Mouse (Mus musculus): ENCODE measurements around the gene Tfb1m.

The Tfb1m gene

GRCm38 (mm10) chr17:3557331-3558311 lies at the start of gene Tfb1m:
Gene Tfb1m (minus strand): TSS chr17:3557781.
- peak; percentile 99 for DNase-seq (ENCODE audit: low spot score in 2 of 2)

DNA sequence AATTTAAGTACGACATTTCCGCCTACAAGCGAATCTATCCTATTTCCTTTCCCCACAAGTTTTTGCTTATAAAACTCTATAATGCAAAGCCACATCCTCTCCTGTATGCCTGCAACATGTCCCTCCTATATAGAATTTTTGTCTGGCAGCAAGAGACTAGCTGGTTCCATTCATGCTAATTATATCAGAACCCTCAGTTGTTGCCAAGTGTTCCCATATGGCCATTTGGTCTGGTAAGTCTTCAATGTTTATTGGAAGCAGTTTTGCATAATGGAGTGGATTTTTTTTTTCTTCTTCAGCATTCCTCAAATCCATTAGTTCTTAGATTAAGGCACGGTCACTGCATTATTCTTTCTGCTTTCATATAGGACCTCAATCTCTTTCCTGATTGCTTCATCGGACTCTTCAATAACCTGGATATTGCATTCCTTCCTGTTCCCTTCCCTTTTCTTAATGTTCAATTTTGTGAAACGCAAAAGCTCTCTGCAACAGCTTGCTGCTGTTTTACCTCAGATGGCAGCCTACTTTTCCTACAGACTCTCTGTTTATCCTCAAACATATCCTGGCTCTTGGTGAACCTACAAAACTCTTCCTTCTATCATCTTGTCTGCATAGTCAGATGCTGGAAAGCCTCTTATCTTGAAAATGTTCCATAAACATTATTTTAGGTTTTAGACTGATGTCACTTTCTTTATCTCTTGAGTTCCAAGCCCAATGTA lies 45.5 kb upstream of the Tfb1m start:
- DNase-seq (ENCODE audit: low spot score in 2 of 2): peak in 1 of 2 experiments; percentile 50

DNA sequence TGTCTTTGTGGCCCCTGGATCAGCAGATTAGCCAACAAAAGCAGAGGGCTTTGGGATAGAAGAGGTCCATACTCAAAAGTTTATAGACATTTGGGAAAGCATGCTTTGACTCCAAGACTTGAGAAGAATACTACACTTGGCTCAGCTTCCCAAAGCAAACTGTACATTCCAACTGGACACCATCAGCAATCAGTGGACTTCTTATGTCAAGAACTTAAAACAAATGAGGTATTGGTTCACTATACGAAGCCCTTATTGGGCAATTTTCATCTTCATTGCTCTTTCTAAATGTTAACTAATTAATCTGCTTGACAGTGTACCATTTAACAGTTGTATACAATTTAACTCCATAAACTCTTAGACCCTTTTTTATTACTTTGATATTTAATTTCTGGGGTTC lies 40.8 kb upstream of the Tfb1m start:
- no peak for DNase-seq (ENCODE audit: low spot score in 2 of 2)

GRCm38 (mm10) chr17:3597866-3598265 lies 40.3 kb upstream of the Tfb1m start:
- no peak for DNase-seq (ENCODE audit: low spot score in 2 of 2)

DNA sequence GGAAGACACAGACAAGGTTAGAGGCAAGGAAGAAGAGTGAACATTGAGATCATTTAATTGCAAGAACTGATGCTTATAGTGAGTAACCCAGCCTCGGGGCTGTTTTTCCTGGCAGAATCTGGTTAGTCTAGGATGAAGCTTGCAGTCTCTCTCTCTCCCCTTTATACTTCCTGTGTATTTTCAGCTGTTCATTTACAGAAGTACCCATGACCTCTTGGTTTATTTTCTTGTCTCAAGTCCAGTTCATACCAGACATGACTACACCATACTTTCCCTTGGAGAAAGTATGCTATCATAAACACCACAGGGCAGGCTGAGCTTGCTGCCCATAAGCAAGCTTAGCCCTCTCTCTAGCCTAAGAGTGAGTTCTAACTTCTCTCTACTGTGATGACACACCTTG lies 39.5 kb upstream of the Tfb1m start:
- peak in 1 of 2 experiments; percentile 27 for DNase-seq (ENCODE audit: low spot score in 2 of 2)

GRCm38 (mm10) chr17:3570876-3571275 lies 13.3 kb upstream of the Tfb1m start:
- DNase-seq (ENCODE audit: low spot score in 2 of 2): peak; percentile 79 to 91

DNA sequence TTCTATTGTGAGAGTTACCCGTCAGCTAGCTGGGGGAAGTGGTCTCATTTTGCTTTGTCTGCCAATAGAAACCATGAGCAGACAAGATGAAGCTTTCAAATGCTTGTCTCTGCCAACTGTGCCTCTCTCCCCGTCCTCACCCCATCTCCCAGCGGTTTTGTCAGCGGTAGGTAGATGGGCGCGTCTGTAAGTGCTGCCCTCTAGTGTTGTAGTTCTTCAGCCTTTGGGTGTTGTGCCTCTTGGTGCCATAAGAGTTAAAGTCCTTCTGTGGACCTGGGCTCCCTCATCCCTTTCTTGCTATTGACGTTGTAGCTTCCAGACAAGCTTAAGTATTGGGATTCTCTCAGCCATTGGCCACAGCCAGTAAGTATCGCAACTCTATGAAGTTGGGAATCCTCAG lies 4.8 kb upstream of the Tfb1m start:
- DNase-seq (ENCODE audit: low spot score in 2 of 2): no peak

GRCm38 (mm10) chr17:3560534-3560933 lies 3.0 kb upstream of the Tfb1m start:
- no peak for DNase-seq (ENCODE audit: low spot score in 2 of 2)

GRCm38 (mm10) chr17:3558356-3558870 lies 832 bp upstream of the Tfb1m start:
- no peak for DNase-seq (ENCODE audit: low spot score in 2 of 2)

DNA sequence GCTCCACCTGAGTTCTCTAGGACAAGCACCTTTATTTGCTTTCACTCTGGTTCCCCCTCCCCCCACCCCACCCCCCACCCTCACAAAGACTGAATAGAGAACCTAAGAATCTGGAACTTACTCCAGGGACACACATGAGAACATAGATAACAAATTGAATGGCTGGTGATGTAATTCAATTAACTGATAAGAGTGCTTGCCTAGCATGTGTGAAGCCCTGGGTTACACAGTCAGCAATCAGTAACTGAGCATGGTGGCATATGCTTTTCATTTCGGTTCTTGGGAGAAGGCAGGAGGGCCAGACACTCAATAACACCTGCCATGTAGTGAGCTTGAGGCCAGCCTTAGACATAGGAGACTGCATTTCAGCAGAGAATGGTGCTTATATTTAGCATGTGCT lies 1.3 kb downstream of the Tfb1m start:
- DNase-seq (ENCODE audit: low spot score in 2 of 2): no peak

DNA sequence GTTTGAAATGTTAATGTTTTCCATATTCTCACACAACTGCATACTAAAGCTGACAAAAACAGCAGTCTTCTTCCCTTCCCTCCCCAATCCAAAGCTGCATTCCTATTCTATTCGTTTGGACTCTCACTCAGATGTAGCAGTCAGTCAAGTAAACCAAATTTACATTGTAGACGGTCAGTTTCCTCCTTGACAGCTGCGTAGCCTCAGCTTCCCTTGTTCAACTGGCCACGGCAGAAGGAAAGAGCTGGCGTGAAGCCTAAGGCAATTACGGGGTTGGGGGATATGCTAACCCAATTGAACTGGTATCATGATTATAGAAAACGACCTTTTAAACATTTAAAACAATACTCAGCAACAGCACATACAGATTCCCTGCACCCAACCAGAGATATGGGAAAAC lies 9.9 kb downstream of the Tfb1m start:
- no peak for DNase-seq (ENCODE audit: low spot score in 2 of 2)

GRCm38 (mm10) chr17:3541033-3541432 lies 16.5 kb downstream of the Tfb1m start:
- DNase-seq (ENCODE audit: low spot score in 2 of 2): no peak

GRCm38 (mm10) chr17:3540304-3540703 lies 17.3 kb downstream of the Tfb1m start:
- DNase-seq (ENCODE audit: low spot score in 2 of 2): no peak

GRCm38 (mm10) chr17:3533425-3533824 lies 24.2 kb downstream of the Tfb1m start:
- peak; percentile 52 to 59 for DNase-seq (ENCODE audit: low spot score in 2 of 2)

- no peak for DNase-seq (ENCODE audit: low spot score in 2 of 2)
These were observed 25.3 kb downstream of the Tfb1m start, which contains the start of gene Cldn20 for GRCm38 (mm10) chr17:3532254-3532653. Gene Cldn20 (plus strand): TSS chr17:3532554.

DNA sequence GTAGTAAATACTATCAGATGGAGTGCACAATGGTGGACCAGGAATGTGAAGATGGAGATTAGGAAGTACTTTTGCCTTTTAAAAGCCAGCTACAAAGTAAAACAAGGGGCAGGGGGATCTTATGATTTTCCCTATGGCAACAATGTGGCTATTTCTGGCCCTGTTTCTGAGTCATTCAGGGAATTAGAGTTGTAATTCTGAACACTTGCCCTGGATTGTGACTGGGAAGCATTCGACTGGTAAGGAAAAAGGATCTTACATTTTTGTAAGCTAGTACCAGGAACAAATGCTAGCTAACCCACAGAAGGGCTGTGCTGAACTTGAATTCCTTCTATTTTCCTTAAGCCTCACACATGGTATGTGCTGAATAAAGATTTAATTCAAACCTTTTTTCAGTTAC lies 25.9 kb downstream of the Tfb1m start:
- no peak for DNase-seq (ENCODE audit: low spot score in 2 of 2)

- no peak for DNase-seq (ENCODE audit: low spot score in 2 of 2)
These were observed 27.0 kb downstream of the Tfb1m start for GRCm38 (mm10) chr17:3530549-3530948.

GRCm38 (mm10) chr17:3529523-3529922 lies 28.1 kb downstream of the Tfb1m start:
- DNase-seq (ENCODE audit: low spot score in 2 of 2): no peak

DNA sequence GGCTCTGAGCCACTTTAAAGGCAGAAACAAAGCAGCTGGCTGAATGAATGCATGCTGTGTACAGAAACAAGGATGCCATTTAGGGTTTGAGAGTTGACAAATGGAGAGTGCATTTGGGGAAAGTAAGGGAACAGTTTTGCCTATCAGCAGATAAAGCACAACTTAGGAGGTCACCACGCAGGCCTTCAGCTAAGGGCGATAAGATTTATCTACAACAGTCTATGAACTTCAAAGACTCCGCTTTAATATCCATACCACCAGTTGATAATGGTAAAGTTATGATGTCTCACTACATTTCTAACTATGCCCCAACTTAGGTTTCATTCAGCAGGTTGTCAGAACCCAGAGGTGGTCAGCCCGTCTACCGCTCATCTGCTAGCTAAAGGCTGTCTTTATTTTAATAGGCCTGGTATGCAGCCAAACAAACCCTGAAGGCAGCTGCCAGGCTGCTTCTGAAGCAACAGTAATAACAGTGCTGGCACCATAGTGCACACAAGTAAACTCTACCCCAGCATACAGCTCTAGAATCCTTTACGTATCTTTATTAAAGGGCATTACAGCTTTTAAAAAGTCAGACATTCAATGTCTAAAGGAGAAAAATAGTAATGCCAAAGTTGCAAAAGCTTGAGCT lies 29.6 kb downstream of the Tfb1m start:
- no peak for DNase-seq (ENCODE audit: low spot score in 2 of 2)

DNA sequence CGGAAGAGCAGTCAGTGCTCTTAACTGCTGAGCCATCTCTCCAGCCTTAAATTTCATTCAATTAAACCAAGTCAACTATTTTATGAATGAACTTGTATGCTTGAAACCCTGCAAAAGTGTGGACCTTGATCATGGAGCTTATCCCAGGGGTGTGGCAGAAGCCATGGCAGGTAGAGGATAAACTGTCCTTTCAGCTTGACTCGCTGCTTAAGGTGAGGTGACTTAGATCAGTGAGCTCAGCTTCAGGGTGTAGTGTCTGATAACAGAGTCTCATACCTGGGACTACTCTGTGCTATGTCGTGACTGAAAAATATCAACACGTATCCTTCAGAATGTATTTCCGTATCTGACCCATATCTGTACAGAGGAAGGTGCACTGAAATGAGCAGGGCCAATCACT lies 37.2 kb downstream of the Tfb1m start:
- DNase-seq (ENCODE audit: low spot score in 2 of 2): no peak

DNA sequence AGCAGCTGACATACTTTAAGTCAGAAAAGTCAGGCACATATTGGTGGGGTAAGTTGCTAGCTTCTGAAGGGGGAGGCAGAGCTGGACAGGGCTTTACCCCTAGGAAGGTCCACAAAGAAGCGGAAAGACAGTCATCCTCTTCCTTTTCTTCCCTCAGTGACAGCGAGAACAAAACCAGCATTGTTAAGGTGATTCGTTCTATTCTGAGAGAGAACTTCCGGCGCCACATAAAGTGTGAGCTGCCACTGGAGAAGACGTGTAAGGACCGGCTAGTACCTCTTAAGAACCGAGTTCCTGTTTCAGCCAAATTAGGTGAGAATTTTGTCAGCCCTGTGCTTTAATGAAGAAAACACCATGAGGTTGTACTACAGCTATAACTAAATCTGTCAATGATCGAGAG lies 41.2 kb downstream of the Tfb1m start:
- no peak for DNase-seq (ENCODE audit: low spot score in 2 of 2)

- no peak for DNase-seq (ENCODE audit: low spot score in 2 of 2)
These were observed 41.7 kb downstream of the Tfb1m start for GRCm38 (mm10) chr17:3515851-3516250.

All from right cerebral cortex, postnatal 10 days (tissue).